Mouse (Mus musculus) kidney, adult 2 months (tissue): ENCODE measurements around the gene Rasgrp3. TPM values are rescaled to one million over a fixed set of nuclear protein-coding genes. Genes with fewer than 3 reads are reported as not detected.

ENCODE experiments used
- DNase-seq: peaks from one replicate; pipeline ENCODE4 v3.0.0; 2021
- H3K27ac ChIP-seq: fragments of 200-500 bp; 2 replicates; pipeline ENCODE4 v1.5.1; 2012; ENCODE audit warnings: low read depth, low read length, control low read depth, inconsistent platforms; ENCODE audit not compliant: insufficient read depth
- H3K27me3 ChIP-seq: fragments of 200-500 bp; replicated peaks from 2 replicates; pipeline ENCODE4 v1.6.1; 2012; ENCODE audit warnings: mild to moderate bottlenecking, moderate library complexity, low read length, inconsistent platforms; ENCODE audit not compliant: control insufficient read depth, insufficient read depth
- H3K36me3 ChIP-seq: fragments of 200-500 bp; 2 replicates; pipeline ENCODE4 v1.6.1; 2012; ENCODE audit warnings: mild to moderate bottlenecking, moderate library complexity, low read length, inconsistent platforms; ENCODE audit not compliant: control insufficient read depth, insufficient read depth
- H3K4me1 ChIP-seq: fragments of 200-500 bp; 2 replicates; pipeline ENCODE4 v1.6.1; 2011; ENCODE audit warnings: low read length; ENCODE audit not compliant: control insufficient read depth, insufficient read depth
- H3K4me3 ChIP-seq: fragments of 200-500 bp; 2 replicates; pipeline ENCODE4 v1.5.1; 2011; ENCODE audit warnings: mild to moderate bottlenecking, low read depth, low read length, control low read depth; ENCODE audit not compliant: insufficient read depth
- CTCF ChIP-seq: fragments of 200-500 bp; conservative IDR thresholded peaks from 2 replicates; pipeline ENCODE4 v1.5.1; 2011; ENCODE audit warnings: low read depth, mild to moderate bottlenecking, control low read depth, low read length, moderate library complexity, mixed read lengths; ENCODE audit not compliant: insufficient read depth, insufficient read length
- POLR2A ChIP-seq: fragments of 200-500 bp; IDR thresholded peaks from one replicate; pipeline ENCODE4 v1.6.1; 2011; ENCODE audit warnings: low read depth, low read length, control low read depth
- WGBS: fragments of 180-500 bp; shearing (Covaris S2); methylation state at CpG from one replicate; pipeline ENCODE4 v1.1.7; 2018; 5-methylcytosine and 5-hydroxymethylcytosine counted together
- polyA plus RNA-seq: library from polyadenylated mRNA; depleted of rRNA; stranded (reverse); fragments of >200 nt; gene quantifications from 2 replicates; pipeline ENCODE4 v1.2.3, GENCODE M21; 2012

Rasgrp3 gene
- polyA plus RNA-seq, 1 experiment, result 9.2 TPM

GRCm38 (mm10) chr17:75498241-75498651, 62.5 kb downstream of the Rasgrp3 start:
- no peak for DNase-seq
- WGBS, result 87% methylated on average over 6 of the region's 6 CpGs
- Histone ChIP-seq H3K4me1 (no peaks in the 10 kb centered on the region), H3K36me3 (no peaks in the 10 kb centered on the region), H3K27ac (no peak overlapping the region), H3K4me3 (no peak overlapping the region), H3K27me3 (no peaks in the 10 kb centered on the region)
- TF ChIP-seq POLR2A (no peak), CTCF (no peak)

- WGBS, result 94% methylated on average over 3 of the region's 3 CpGs
- H3K27me3 ChIP-seq, result no peaks in the 10 kb centered on the region
- no peaks in the 10 kb centered on the region for H3K36me3 ChIP-seq
- TF ChIP-seq POLR2A (no peak), CTCF (no peak)
- no peak overlapping the region for H3K4me3 ChIP-seq
- DNase-seq, result no peak
- peaks cover 3% of the 10 kb centered on the region; the same call in 1 of the 2 replicates for H3K4me1 ChIP-seq
- no peak overlapping the region for H3K27ac ChIP-seq
Observed at GRCm38 (mm10) chr17:75503031-75503430, 67.3 kb downstream of the Rasgrp3 start.

DNA sequence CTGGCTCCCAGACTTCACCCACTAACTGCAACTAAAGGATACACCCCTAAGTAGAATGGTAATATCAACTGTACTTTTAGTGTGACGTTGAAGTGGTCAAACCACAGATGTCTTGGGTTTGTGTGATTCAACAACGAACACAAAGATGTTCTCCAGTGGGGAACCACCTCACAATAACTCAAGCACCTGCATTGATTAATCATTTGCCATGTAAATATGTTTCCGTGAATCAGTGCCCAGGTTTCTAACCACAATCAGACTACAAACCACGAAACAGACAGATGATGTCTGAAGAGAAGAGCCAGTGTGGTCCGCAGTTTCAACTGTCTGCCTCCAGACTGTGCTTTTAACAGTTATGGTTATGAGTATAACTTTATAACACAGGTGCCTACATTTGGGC, 69.4 kb downstream of the Rasgrp3 start:
- no peak for DNase-seq
- Histone ChIP-seq H3K4me1 (peaks cover 3% of the 10 kb centered on the region; the same call in 1 of the 2 replicates), H3K36me3 (no peaks in the 10 kb centered on the region), H3K27ac (no peak overlapping the region), H3K27me3 (no peaks in the 10 kb centered on the region), H3K4me3 (no peak overlapping the region)
- TF ChIP-seq CTCF (no peak), POLR2A (no peak)
- WGBS, result 78% methylated on average over 5 of the region's 5 CpGs

GRCm38 (mm10) chr17:75506097-75506675, 70.5 kb downstream of the Rasgrp3 start:
- no peaks in the 10 kb centered on the region for H3K27me3 ChIP-seq
- H3K36me3 ChIP-seq, result no peaks in the 10 kb centered on the region
- no peak overlapping the region for H3K4me3 ChIP-seq
- H3K4me1 ChIP-seq, result peaks cover 3% of the 10 kb centered on the region; the same call in 1 of the 2 replicates
- no peak overlapping the region for H3K27ac ChIP-seq
- DNase-seq, result peak; percentile 62
- TF ChIP-seq POLR2A (no peak), CTCF (no peak)
- 43% methylated on average over 10 of the region's 10 CpGs for WGBS

DNA sequence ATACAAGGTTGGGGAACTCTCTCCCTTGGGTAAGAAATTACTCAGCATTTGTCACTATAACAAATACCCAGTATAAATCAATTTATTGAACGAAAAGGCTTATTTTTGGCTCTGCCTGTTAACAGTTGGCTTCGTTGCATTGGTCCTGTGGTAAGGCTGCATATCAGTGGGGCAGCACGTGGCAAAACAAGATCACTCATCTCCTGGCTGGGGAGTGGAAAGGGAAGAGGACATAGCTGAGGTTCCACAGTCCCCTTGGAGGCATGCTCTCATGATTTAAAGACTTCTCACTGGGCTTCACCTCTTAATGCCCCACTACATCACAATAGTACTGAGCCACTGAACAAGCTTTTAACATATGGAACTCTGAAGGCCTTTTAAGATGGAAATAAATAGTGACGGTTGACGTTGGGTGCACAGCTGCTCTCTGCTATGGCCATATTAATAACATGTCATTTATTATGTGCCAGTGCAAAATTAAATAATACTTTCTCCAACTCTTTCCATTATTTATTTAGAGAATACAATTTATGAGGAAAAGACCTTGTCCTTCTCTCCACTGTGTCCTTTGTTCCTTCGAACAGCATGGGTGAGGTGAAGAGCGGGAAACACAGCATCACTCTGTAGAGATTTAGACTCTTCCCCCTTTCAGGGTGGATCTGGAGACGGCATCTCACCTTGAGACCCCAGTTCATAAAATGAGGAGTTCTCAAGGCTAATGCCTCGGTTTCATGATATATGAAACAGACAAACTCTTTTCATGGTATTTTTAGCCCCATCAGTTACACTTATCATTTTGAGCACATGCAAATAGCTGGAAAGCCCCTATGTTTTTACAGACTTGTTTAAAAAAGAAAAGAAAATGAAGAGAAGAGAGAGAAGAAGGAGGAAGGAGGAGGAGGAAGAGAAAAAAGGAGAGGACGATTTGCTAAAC, 71.3 kb downstream of the Rasgrp3 start:
- Histone ChIP-seq H3K27ac (no peak overlapping the region), H3K4me1 (peaks cover 3% of the 10 kb centered on the region; the same call in 1 of the 2 replicates), H3K27me3 (no peaks in the 10 kb centered on the region), H3K4me3 (no peak overlapping the region), H3K36me3 (no peaks in the 10 kb centered on the region)
- DNase-seq, result no peak
- WGBS, result 86% methylated on average over 10 of the region's 10 CpGs
- TF ChIP-seq POLR2A (no peak), CTCF (no peak)

DNA sequence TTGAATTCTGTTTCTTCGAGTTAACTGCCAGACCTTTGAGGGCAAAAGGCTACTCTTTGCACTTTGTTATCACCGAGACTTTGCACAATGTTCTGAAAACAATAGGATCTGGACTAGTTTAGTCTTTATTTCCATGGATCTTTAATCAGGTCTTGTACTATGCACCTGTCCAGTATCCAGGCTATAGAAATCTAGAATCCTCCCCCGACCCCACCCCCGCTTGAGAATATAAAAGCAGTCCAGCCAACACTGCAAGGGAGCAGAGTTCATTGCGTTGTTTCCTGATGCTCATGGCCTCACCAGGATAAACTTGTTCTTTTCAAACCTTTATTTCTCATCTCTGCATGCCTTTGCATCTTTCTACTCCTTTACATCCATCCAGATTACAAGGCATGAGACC, 73.6 kb downstream of the Rasgrp3 start:
- DNase-seq, result no peak
- H3K27ac ChIP-seq, result no peak overlapping the region
- WGBS, result 85% methylated on average over 5 of the region's 5 CpGs

GRCm38 (mm10) chr17:75516591-75516990, 80.9 kb downstream of the Rasgrp3 start:
- H3K36me3 ChIP-seq, result no peaks in the 10 kb centered on the region
- no peak for DNase-seq
- H3K4me1 ChIP-seq, result no peaks in the 10 kb centered on the region
- TF ChIP-seq CTCF (no peak), POLR2A (no peak)
- no peaks in the 10 kb centered on the region for H3K27me3 ChIP-seq
- no peak overlapping the region for H3K27ac ChIP-seq
- 79% methylated on average over 4 of the region's 4 CpGs for WGBS
- H3K4me3 ChIP-seq, result no peak overlapping the region

More for the DNA sequence above, 73.6 kb downstream of the Rasgrp3 start:
- peaks cover 3% of the 10 kb centered on the region; the same call in 1 of the 2 replicates for H3K4me1 ChIP-seq
- no peak for TF ChIP-seq CTCF
- TF ChIP-seq POLR2A, result no peak
- H3K36me3 ChIP-seq, result no peaks in the 10 kb centered on the region
- H3K27me3 ChIP-seq, result no peaks in the 10 kb centered on the region
- no peak overlapping the region for H3K4me3 ChIP-seq
